Mouse (Mus musculus) stomach, postnatal 0 days (tissue): ENCODE measurements around the gene Khdc3. TPM values are rescaled to one million over a fixed set of nuclear protein-coding genes. Genes with fewer than 3 reads are reported as not detected.

ENCODE experiments used
- ATAC-seq: fragments of 200-750 bp; cut with Nextera tagmentation; 2 replicates; pipeline ENCODE4 v1.8.0; 2017; ENCODE audit not compliant: low FRiP score, low TSS enrichment
- DNase-seq: peaks from one replicate; pipeline ENCODE4 v3.0.0-alpha.2; 2016; ENCODE audit warnings: low spot score
- H3K27ac ChIP-seq: fragments of 300-500 bp; sonication (generic); replicated peaks from 2 replicates; pipeline ENCODE4 v1.5.1; 2014; ENCODE audit warnings: mild to moderate bottlenecking, control low read depth
- H3K27me3 ChIP-seq: fragments of 300-500 bp; sonication (generic); 2 replicates; pipeline ENCODE4 v1.6.1; 2014; ENCODE audit warnings: low read length; ENCODE audit not compliant: control insufficient read depth, insufficient read depth
- H3K36me3 ChIP-seq: fragments of 300-500 bp; sonication (generic); 2 replicates; pipeline ENCODE4 v1.6.1; 2014; ENCODE audit warnings: low read length, mixed read lengths; ENCODE audit not compliant: control insufficient read depth, insufficient read depth
- H3K4me1 ChIP-seq: fragments of 300-500 bp; sonication (generic); replicated peaks from 2 replicates; pipeline ENCODE4 v1.6.1; 2014; ENCODE audit warnings: antibody characterized with exemption; ENCODE audit not compliant: control insufficient read depth, insufficient read depth
- H3K4me2 ChIP-seq: fragments of 300-500 bp; sonication (generic); replicated peaks from 2 replicates; pipeline ENCODE4 v1.6.1; 2014; ENCODE audit warnings: low read depth, mild to moderate bottlenecking, control low read depth, moderate library complexity
- H3K4me3 ChIP-seq: fragments of 300-500 bp; sonication (generic); 2 replicates; pipeline ENCODE4 v1.5.1; 2014; ENCODE audit warnings: low read depth, low read length, control low read depth
- H3K9ac ChIP-seq: fragments of 300-500 bp; sonication (generic); 2 replicates; pipeline ENCODE4 v1.6.1; 2014; ENCODE audit warnings: mild to moderate bottlenecking, low read length, control low read depth, mixed read lengths
- H3K9me3 ChIP-seq: fragments of 300-500 bp; sonication (generic); 2 replicates; pipeline ENCODE4 v1.6.1; 2016; ENCODE audit warnings: low read length; ENCODE audit not compliant: control insufficient read depth
- CTCF ChIP-seq: IDR thresholded peaks from 2 replicates; pipeline ENCODE4 v1.5.1; 2016; ENCODE audit warnings: antibody characterized with exemption, low read depth, mild to moderate bottlenecking, moderate library complexity
- EP300 ChIP-seq: optimal IDR thresholded peaks from 2 replicates; pipeline ENCODE3; 2016; ENCODE audit warnings: antibody characterized with exemption
- WGBS: fragments of 180-500 bp; shearing (Covaris S2); extraction: QIAGEN DNeasy Blood & Tissue Kit; methylation state at CpG from one replicate; pipeline ENCODE4 v1.1.7; 2014; 5-methylcytosine and 5-hydroxymethylcytosine counted together
- polyA plus RNA-seq: library from polyadenylated mRNA; unstranded; fragments of >200 nt; fragmentation: Nextera tagmentation; extraction: Ambion mirVana; gene quantifications from 2 replicates; pipeline ENCODE4 v1.2.1, GENCODE M21; 2015

The Khdc3 gene
- polyA plus RNA-seq, 1 experiment from 2014 or later = not detected

DNA sequence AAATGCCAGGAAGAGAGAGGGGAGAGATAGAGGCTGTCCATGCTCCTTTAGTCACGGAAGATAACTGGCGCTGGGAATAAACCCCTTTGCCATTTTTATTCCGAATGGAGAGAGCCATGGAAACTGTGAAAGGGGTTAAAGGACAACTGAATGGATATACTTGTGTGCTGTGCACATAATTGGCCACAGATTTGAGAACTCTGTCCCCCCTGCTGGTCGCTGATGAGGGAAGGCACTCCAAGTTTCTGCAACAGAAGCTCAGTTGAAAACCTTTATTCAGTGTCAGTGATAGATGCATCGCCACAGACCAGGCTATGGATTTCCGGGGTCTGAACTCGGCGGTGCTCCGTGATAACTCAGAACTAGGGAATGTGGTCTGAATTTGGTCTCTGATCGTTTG, 11.5 kb upstream of the Khdc3 start:
- Histone ChIP-seq H3K27ac (no peak overlapping the region), H3K27me3 (no peaks in the 10 kb centered on the region), H3K9ac (no peak overlapping the region), H3K4me3 (no peak overlapping the region), H3K4me1 (no peaks in the 10 kb centered on the region), H3K36me3 (no peaks in the 10 kb centered on the region), H3K4me2 (no peak overlapping the region), H3K9me3 (no peaks in the 10 kb centered on the region)
- peak; percentile 32 for TF ChIP-seq CTCF
- no peak for TF ChIP-seq EP300
- ATAC-seq = no peak
- WGBS = 80% methylated on average over 10 of the region's 10 CpGs
- no peak for DNase-seq

- H3K27me3 ChIP-seq = no peaks in the 10 kb centered on the region
- H3K4me2 ChIP-seq = no peak overlapping the region
- ATAC-seq (no peak), DNase-seq (no peak)
- TF ChIP-seq EP300 (no peak), CTCF (peak; percentile 98)
- H3K9ac ChIP-seq = no peak overlapping the region
- WGBS = 0% methylated on average over 1 of the region's 1 CpGs
- no peaks in the 10 kb centered on the region for H3K9me3 ChIP-seq
- H3K27ac ChIP-seq = no peak overlapping the region
- no peak overlapping the region for H3K4me3 ChIP-seq
- H3K36me3 ChIP-seq = no peaks in the 10 kb centered on the region
- H3K4me1 ChIP-seq = no peaks in the 10 kb centered on the region
These were observed 9.9 kb upstream of the Khdc3 start for GRCm38 (mm10) chr9:73091747-73092146.

DNA sequence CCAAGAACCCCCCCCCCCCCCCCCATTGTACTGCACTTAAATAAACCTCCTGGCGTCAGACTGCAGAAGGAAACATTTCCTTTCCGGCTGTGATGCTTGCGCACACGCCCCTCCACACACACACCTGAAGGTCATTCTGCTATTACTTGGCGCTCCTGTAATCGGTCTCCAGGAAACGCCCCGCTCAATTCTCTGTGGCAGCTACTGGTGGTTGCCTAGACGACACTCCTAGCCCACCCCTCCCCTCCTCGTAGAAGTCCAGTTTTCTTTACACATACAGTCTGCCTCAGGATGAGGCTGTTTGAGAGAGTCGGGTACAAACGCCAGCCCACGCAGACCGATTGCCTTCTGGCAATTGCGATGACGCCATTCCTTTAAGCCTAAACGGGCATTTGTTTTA, 7.1 kb upstream of the Khdc3 start:
- H3K4me1 ChIP-seq = no peaks in the 10 kb centered on the region
- no peaks in the 10 kb centered on the region for H3K36me3 ChIP-seq
- H3K4me2 ChIP-seq = no peak overlapping the region
- DNase-seq = peak; percentile 70
- H3K9ac ChIP-seq = no peak overlapping the region
- no peaks in the 10 kb centered on the region for H3K27me3 ChIP-seq
- TF ChIP-seq EP300 (no peak), CTCF (no peak)
- 20% methylated on average over 17 of the region's 17 CpGs for WGBS
- H3K4me3 ChIP-seq = no peak overlapping the region
- ATAC-seq = peak; percentile 83
- no peaks in the 10 kb centered on the region for H3K9me3 ChIP-seq
- H3K27ac ChIP-seq = no peak overlapping the region

- H3K9ac ChIP-seq = no peak overlapping the region
- no peak for ATAC-seq
- 55% methylated on average over 2 of the region's 2 CpGs for WGBS
These were observed 3.7 kb upstream of the Khdc3 start for GRCm38 (mm10) chr9:73097898-73098297.

DNA sequence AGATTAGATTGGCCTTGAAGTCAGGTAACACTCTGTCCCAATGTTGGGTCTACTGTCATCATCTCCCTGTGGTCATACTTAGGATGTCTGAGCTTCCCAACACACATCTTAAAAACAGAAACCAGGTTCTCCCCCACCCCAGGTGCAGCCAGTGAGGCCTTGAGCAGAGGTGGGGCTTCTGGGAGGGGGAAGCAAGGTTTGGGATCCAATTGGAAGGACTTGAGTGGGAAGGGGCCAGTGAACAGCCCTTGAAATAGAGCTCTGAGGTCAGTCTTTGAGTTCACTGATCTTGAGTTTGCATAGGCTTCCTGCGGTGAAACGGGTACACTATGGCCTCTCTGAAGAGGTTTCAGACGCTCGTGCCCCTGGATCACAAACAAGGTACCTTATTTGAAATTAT, 545 bp downstream of the Khdc3 start, which contains the start of gene Gm20509:
Gene Gm20509, plus strand, starts transcription at position 290 of the 400 bp plus-strand sequence.
- ATAC-seq = no peak
- TF ChIP-seq EP300 (no peak), CTCF (no peak)
- Histone ChIP-seq H3K27ac (no peak within 1 kb of the TSS), H3K9me3 (no peaks in the 10 kb centered on the region), H3K27me3 (no peaks in the 10 kb centered on the region), H3K36me3 (no peaks in the 10 kb centered on the region), H3K9ac (peak within 1 kb of the TSS; percentile 47), H3K4me3 (peak within 1 kb of the TSS; percentile 40), H3K4me2 (peak within 1 kb of the TSS; percentile 71), H3K4me1 (0 out of 2 replicates have a peak, but pooled peaks cover 3% of the 10 kb centered on the region)
- no peak for DNase-seq
- WGBS = 97% methylated on average over 4 of the region's 4 CpGs

More at GRCm38 (mm10) chr9:73097898-73098297, 3.7 kb upstream of the Khdc3 start:
- Histone ChIP-seq H3K4me3 (no peak overlapping the region), H3K36me3 (no peaks in the 10 kb centered on the region), H3K4me1 (no peaks in the 10 kb centered on the region), H3K27ac (no peak overlapping the region), H3K27me3 (no peaks in the 10 kb centered on the region), H3K4me2 (no peak overlapping the region), H3K9me3 (no peaks in the 10 kb centered on the region)
- no peak for TF ChIP-seq EP300
- no peak for DNase-seq

- DNase-seq (peak; percentile 65), ATAC-seq (peak; percentile 70)
- Histone ChIP-seq H3K9ac (peak overlapping the region; percentile 47), H3K9me3 (no peaks in the 10 kb centered on the region), H3K27me3 (no peaks in the 10 kb centered on the region), H3K4me3 (peak overlapping the region; percentile 40), H3K36me3 (no peaks in the 10 kb centered on the region), H3K4me2 (peak overlapping the region; percentile 71), H3K27ac (no peak overlapping the region), H3K4me1 (0 out of 2 replicates have a peak, but pooled peaks cover 3% of the 10 kb centered on the region)
- no peak for TF ChIP-seq CTCF
- TF ChIP-seq EP300 = no peak
- 8% methylated on average over 60 of the region's 60 CpGs for WGBS
These were observed 1.7 kb downstream of the Khdc3 start for GRCm38 (mm10) chr9:73103159-73103879.
